Mouse (Mus musculus) limb, embryonic 14.5 days (tissue): ENCODE results near the gene Tfap2e. TPM values are rescaled to one million over a fixed set of nuclear protein-coding genes. Genes with fewer than 3 reads are reported as not detected.

ENCODE experiments used
- ATAC-seq: fragments of 200-750 bp; cut with Nextera tagmentation; 2 replicates; pipeline ENCODE4 v1.8.0; 2017; ENCODE audit warnings: low read depth, moderate number of reproducible peaks, moderate TSS enrichment; ENCODE audit not compliant: low FRiP score
- DNase-seq: peaks from one replicate; pipeline ENCODE4 v3.0.0-alpha.2; 2015; ENCODE audit warnings: low spot score
- H3K27ac ChIP-seq: fragments of 300-500 bp; sonication (generic); replicated peaks from 2 replicates; pipeline ENCODE4 v1.5.1; 2014; ENCODE audit warnings: low read depth, mild to moderate bottlenecking, low read length, moderate library complexity, mixed read lengths
- H3K27me3 ChIP-seq: fragments of 300-500 bp; sonication (generic); 2 replicates; pipeline ENCODE4 v1.6.1; 2014; ENCODE audit warnings: low read length, mixed read lengths; ENCODE audit not compliant: control insufficient read depth, insufficient read depth
- H3K36me3 ChIP-seq: fragments of 300-500 bp; sonication (generic); 2 replicates; pipeline ENCODE4 v1.6.1; 2014; ENCODE audit warnings: mild to moderate bottlenecking, low read length, moderate library complexity, mixed read lengths; ENCODE audit not compliant: control insufficient read depth, insufficient read depth
- H3K4me1 ChIP-seq: fragments of 300-500 bp; sonication (generic); 2 replicates; pipeline ENCODE4 v1.6.1; 2014; ENCODE audit warnings: antibody characterized with exemption, low read length, mixed read lengths; ENCODE audit not compliant: control insufficient read depth, insufficient read depth
- H3K4me2 ChIP-seq: fragments of 300-500 bp; sonication (generic); replicated peaks from 2 replicates; pipeline ENCODE4 v1.6.1; 2014; ENCODE audit warnings: low read depth, mild to moderate bottlenecking, low read length, moderate library complexity; ENCODE audit not compliant: severe bottlenecking
- H3K4me3 ChIP-seq: fragments of 300-500 bp; sonication (generic); replicated peaks from 2 replicates; pipeline ENCODE4 v1.5.1; 2014; ENCODE audit warnings: low read length
- H3K9ac ChIP-seq: fragments of 300-500 bp; sonication (generic); 2 replicates; pipeline ENCODE4 v1.6.1; 2014; ENCODE audit warnings: mild to moderate bottlenecking, low read depth, low read length, moderate library complexity; ENCODE audit not compliant: severe bottlenecking
- H3K9me3 ChIP-seq: fragments of 300-500 bp; sonication (generic); 2 replicates; pipeline ENCODE4 v1.6.1; 2016; ENCODE audit warnings: low read length; ENCODE audit not compliant: control insufficient read depth
- POLR2A ChIP-seq: fragments of 200-500 bp; IDR thresholded peaks from 2 replicates; pipeline ENCODE4 v1.8.0; 2012; ENCODE audit warnings: inconsistent platforms, mild to moderate bottlenecking, moderate library complexity, borderline replicate concordance; ENCODE audit not compliant: insufficient read depth, insufficient read length; ENCODE audit errors: extremely low read depth
- WGBS: fragments of 180-500 bp; shearing (Covaris S2); extraction: QIAGEN DNeasy Blood & Tissue Kit; methylation state at CpG from one replicate; pipeline ENCODE4 v1.1.7; 2014; 5-methylcytosine and 5-hydroxymethylcytosine counted together
- polyA plus RNA-seq, 2 experiments: library from polyadenylated mRNA; depleted of rRNA in 1 of 2; stranded (reverse) in 1 of 2; unstranded in 1 of 2; fragments of >200 nt; fragmentation: Nextera tagmentation in 1 of 2; extraction: Ambion mirVana in 1 of 2; gene quantifications; 2 replicates each; pipeline versions ENCODE4 v1.2.1 to v1.2.3; 2012 to 2014

The Tfap2e gene
- polyA plus RNA-seq, 2 experiments, result 0.34 to 0.48 TPM

DNA sequence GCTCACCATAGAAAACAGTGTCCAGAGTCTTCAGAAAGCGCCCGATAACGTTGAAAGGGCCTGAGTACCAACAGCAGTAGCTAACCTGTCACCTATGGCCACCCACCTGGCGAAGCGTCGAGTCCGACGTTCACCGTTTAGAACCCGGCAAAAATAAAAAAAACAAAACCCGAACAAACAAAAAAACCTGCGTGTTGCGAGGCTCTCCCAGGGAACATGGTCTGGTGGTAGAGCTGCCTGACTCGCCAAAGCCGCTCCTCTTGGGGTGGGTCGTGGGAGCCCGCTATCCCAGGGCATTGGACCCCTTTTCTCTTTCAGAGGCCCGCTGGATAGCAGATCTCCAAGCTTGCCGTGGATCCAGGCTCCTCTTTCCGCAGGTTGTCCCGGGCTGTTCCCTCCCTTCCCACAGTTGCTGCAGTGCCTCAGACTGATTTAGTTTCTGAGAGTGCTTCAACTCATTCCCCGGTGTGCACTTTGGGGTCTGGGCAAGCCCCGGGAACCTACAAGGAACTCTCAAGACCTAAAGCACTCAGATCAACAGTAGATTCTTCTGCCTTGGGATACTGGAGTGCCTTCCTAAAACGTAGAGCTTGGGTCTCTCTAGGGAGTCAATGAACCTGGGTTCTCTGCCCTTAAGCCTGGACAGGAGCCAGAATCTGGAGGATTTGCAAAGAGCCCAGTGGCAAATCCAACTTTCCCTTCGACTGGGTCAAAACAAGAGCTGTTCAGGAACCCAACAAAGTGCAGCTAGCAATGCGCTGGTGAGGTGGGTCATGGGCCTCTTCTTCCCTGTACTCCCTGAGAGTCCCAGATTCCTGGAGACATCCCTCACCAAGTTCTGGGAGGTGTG, 3.3 kb downstream of the Tfap2e start:
- DNase-seq, result no peak
- WGBS, result 5% methylated on average over 26 of the region's 26 CpGs

DNA sequence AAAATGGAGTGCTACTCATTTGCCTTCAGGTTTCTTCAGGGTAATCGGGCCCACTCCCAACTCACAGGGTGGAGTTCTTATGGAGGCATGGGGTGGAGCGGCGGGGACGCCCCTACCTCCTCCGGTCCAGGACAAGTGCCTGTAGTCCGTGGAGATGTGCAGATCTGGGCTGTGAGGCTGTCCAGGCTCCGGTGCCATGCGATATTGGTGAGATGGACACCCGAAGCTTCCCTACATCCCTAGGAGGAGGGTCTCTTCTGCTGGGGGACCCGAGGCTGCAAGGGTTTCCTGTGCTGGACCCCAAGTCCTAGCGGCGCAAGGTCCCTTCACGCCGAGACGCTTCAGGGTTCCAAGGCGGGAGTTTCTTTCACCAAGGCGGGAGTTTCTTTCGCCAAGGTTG, 3.9 kb downstream of the Tfap2e start:
- Histone ChIP-seq H3K4me2 (no peak overlapping the region; the same call in 1 of the 2 replicates), H3K4me1 (0 out of 2 replicates have a peak, but pooled peaks cover 3% of the 10 kb centered on the region), H3K4me3 (0 out of 2 replicates have a peak overlapping the region, but pooled peaks have one; percentile 1), H3K9me3 (no peaks in the 10 kb centered on the region), H3K27ac (no peak overlapping the region), H3K9ac (no peak overlapping the region), H3K27me3 (peaks cover 72% of the 10 kb centered on the region), H3K36me3 (no peaks in the 10 kb centered on the region)
- TF ChIP-seq POLR2A, result no peak
- DNase-seq, result no peak
- ATAC-seq, result no peak
- 2% methylated on average over 18 of the region's 18 CpGs for WGBS

More for the DNA sequence above, 3.3 kb downstream of the Tfap2e start:
- no peaks in the 10 kb centered on the region for H3K9me3 ChIP-seq
- H3K9ac ChIP-seq, result no peak overlapping the region
- 0 out of 2 replicates have a peak, but pooled peaks cover 3% of the 10 kb centered on the region for H3K4me1 ChIP-seq
- TF ChIP-seq POLR2A, result no peak
- no peak overlapping the region for H3K27ac ChIP-seq
- H3K4me2 ChIP-seq, result no peak overlapping the region; the same call in 1 of the 2 replicates
- H3K36me3 ChIP-seq, result no peaks in the 10 kb centered on the region
- H3K4me3 ChIP-seq, result 0 out of 2 replicates have a peak overlapping the region, but pooled peaks have one; percentile 1
- H3K27me3 ChIP-seq, result peaks cover 79% of the 10 kb centered on the region
- no peak for ATAC-seq

DNA sequence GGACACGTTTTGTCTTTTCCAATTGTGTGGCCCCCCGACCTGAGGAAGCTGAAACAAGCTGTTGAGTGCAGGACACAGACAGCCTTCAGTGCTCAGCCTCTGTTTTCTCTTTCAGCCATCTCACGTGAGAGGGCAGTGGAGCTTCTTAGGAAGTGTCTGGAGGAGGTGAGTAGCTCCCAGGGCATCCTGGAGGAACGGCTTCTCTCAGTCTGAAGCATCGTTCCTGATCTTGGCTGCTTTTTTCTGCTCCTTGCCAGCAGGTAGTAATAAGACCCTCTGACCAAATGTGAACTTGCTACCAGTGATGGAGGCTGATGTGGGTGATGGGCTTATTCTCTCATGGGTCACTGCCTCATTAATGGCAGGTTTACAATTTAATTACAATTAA, 28.6 kb downstream of the Tfap2e start:
- Histone ChIP-seq H3K4me3 (no peak overlapping the region), H3K9me3 (no peaks in the 10 kb centered on the region), H3K4me1 (no peaks in the 10 kb centered on the region), H3K9ac (no peak overlapping the region), H3K27me3 (no peaks in the 10 kb centered on the region), H3K4me2 (no peak overlapping the region), H3K36me3 (peaks cover 79% of the 10 kb centered on the region), H3K27ac (no peak overlapping the region)
- ATAC-seq (no peak), DNase-seq (no peak)
- WGBS, result 80% methylated on average over 5 of the region's 5 CpGs
- TF ChIP-seq POLR2A, result no peak

DNA sequence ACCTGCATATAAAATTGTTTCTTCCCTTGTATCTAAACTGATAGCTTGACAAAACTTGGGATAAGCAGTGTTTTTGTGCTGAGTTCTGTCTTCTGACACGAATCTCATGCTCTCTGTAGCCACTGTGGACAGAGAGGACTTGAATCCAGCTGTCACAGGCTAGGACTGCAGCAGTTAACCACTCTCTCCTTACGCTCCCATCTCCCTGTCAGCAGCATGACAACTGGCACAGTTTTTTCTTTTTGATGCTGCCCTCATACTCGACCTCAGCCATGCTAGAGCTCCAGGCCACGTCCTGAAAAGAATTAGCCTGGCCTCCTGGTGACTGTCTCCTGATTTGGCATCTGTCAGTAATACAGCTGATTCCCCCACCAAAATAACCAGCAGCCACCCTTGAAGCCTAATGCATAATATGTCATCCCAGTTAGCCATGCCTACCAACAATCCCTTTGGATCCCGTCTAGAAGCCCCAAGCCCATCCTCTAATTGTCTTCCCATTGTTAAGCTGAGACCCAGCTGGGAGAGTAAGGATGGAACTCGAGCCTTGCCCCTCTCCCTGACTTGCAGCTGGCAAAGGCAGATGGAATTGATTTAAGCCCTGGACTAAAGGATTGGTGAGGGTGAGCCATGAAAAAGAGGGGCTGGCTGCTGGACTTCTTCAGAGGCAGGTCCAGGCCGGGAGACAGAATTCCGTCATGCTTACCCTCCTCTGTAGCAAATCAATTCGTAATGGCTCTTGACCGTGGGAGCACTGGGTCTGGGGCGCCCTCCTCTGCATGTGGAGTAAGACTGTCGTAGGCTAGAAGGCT, 29.2 kb downstream of the Tfap2e start:
- peak; percentile 28 for DNase-seq
- Histone ChIP-seq H3K36me3 (peaks cover 80% of the 10 kb centered on the region), H3K27ac (no peak overlapping the region), H3K9me3 (no peaks in the 10 kb centered on the region), H3K27me3 (no peaks in the 10 kb centered on the region), H3K4me2 (no peak overlapping the region), H3K9ac (no peak overlapping the region), H3K4me3 (no peak overlapping the region), H3K4me1 (no peaks in the 10 kb centered on the region)
- ATAC-seq, result peak; percentile 80; the same call in 1 of the 2 replicates
- no peak for TF ChIP-seq POLR2A
- 58% methylated on average over 12 of the region's 12 CpGs for WGBS

DNA sequence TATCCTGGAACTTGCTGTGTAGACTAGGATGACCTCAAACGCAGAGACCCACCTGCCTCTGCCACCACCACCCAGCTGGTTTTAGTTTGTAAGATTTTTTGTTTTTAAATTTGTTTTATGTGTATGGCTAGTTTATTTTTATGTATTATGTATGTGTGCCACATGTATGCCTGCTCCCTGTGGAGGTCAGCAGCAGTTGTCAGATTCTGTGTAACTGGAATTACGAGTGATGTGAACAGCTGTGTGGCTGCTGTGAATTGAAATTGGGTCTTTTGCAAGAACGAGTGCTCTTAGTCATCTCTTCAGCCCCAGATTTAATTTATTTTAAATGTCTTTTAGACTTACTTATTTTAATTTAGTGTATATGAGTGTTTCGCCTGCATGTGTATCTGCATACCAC, 39.1 kb downstream of the Tfap2e start:
- H3K27ac ChIP-seq, result no peak overlapping the region
- ATAC-seq (no peak), DNase-seq (no peak)
- no peaks in the 10 kb centered on the region for H3K4me1 ChIP-seq
- H3K36me3 ChIP-seq, result peaks cover 40% of the 10 kb centered on the region
- no peak for TF ChIP-seq POLR2A
- H3K4me2 ChIP-seq, result no peak overlapping the region
- WGBS, result 79% methylated on average over 4 of the region's 4 CpGs
- H3K27me3 ChIP-seq, result no peaks in the 10 kb centered on the region
- H3K9me3 ChIP-seq, result no peaks in the 10 kb centered on the region
- no peak overlapping the region for H3K4me3 ChIP-seq
- no peak overlapping the region for H3K9ac ChIP-seq
